Mouse (Mus musculus) thymus, postnatal 25 days (tissue): ENCODE measurements around the gene Olfr61.
"Not testable (repeated sequence)": the region's sequence is repeated elsewhere in the genome, so short reads cannot be mapped to it uniquely, and the experiment has no call there.

ENCODE experiments used
- DNase-seq: peaks from one replicate; pipeline ENCODE4 v3.0.0; 2022

Gene Olfr61

DNA sequence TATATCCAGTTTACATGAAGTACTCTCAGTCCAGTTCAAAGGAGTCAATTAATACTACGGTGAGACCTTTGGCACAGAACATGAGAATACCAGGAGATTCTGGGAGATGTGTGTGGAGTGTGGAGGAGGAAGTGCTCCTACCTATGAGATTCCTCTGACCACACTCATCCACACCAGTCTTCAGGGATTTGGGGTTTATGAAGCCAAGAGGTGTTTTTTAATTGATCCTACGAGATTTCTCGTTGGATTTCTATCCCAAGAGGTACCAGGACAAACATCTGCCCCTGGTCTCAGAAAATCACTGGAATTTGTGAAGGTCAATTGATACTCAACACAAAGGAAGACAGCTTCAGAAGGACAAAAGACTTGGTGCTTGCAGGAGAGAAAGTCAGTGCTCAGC lies at the start of gene Olfr61:
Gene Olfr61, plus strand, starts transcription at position 301 of the 400 bp plus-strand sequence.
- DNase-seq = not testable (repeated sequence)

DNA sequence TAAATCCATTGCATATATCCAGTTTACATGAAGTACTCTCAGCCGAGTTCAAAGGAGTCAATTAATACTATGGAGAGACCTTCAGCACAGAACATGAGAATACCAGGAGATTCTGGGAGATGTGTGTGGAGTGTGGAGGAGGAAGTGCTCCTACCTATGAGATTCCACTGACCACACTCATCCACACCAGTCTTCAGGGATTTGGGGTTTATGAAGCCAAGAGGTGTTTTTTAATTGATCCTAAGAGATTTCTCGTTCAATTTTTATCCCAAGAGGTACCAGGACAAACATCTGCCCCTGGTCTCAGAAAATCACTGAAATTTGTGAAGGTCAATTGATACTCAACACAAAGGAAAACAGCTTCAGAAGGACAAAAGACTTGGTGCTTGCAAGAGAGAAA lies 27.8 kb upstream of the Olfr61 start, which contains the start of gene Olfr46:
Gene Olfr46, plus strand, starts transcription at position 301 of the 400 bp plus-strand sequence.
- not testable (repeated sequence) for DNase-seq

DNA sequence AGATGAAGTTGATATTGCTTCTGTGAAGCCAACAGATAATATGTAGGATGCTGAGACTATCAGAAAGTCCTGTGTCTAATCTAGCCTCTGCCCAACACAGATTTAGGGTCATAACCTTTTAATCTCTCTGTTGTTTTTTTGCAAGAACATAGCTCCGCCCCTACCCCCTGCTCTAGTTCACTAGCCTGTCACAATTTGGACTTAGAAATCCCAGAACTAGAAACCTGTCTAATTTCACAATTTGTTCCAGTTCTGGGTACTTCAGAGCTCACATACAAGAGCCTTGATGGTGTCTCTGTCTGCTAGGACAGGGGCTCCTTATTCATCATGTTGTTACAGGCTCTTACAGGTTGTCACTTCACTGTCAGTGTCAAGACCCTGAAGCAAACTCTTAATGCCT lies 1.8 kb downstream of the Olfr61 start:
- no peak for DNase-seq

DNA sequence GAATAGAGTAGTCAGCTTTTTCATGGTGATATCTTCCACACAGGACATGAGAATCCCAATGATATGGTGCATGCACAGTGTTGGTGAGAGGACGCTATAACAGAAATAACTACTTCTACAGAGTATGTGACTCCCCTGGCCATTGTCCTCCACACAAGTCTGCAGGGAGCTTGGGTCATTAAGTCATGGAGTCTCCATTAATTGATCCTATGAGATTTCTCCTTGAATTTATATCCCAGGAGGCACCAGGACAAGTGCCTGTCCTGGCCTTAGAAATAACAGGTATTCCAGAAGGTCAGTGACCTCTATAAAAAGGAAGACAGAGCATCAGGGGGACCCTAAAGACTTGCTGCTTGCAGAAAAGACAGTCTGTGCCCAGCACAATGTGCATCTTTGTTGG lies 17.4 kb downstream of the Olfr61 start, which contains the start of gene Olfr53:
Gene Olfr53, plus strand, starts transcription at position 301 of the 400 bp plus-strand sequence.
- no peak for DNase-seq

DNA sequence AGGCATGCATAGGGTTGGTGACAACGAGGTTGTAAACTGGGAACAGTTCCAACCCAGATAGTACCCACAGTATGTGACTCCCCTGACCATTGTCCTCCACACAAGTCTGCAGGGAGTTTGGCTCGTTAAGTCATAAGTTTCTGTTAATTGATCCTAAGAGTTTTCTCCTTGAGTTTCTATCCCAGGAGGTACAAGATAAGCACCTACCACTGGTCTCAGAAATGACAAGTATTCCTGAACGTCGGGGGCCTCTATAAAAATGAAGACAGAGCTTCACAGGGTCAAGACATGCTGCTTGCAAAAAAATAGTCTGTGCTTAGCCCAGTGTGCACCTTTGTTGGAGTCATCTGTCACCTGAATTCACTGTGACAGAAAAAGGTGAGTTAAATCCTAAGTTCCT lies 30.9 kb downstream of the Olfr61 start, which contains the start of gene Olfr539:
Gene Olfr539, plus strand, starts transcription at position 301 of the 400 bp plus-strand sequence.
- no peak for DNase-seq

DNA sequence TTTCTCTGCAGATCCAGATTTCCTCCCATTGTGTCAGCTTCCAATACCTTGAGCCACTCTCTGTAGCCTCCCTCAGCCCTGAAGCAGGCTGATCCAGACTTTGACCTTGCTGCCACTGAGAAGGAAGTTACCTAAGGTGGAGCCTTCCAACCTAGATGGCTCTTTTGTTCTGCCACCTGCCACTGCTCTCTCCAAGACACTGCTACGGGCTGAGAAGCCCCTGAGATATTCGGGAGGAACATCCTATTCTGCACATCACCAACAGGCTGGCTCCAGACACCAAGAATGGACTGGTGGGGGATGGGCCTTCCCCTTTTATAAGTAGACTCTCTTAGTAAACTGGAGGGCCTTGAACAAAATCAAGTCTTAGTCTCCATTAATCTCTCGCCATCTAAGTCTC lies 41.9 kb downstream of the Olfr61 start:
- DNase-seq = not testable (repeated sequence)

DNA sequence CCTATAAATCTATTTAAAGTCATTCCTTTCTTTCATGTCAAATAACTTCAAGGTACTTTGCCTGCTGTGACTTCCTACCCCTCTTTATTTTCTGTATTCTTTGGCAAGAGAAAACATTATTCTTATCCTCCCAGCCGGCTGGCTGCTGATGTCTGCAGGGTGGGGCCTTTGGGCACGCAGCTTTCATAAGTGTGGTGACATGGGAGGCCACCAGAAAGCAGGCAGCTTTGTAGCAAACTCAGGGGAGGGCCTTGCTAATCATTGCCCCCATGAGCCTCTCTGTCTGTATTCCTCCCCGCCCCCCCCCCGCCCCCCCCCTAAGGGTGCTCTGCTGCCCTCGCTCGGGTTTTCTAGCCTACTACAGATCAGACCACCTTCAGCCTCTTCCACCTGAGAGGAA lies 47.1 kb downstream of the Olfr61 start:
- no peak for DNase-seq

DNA sequence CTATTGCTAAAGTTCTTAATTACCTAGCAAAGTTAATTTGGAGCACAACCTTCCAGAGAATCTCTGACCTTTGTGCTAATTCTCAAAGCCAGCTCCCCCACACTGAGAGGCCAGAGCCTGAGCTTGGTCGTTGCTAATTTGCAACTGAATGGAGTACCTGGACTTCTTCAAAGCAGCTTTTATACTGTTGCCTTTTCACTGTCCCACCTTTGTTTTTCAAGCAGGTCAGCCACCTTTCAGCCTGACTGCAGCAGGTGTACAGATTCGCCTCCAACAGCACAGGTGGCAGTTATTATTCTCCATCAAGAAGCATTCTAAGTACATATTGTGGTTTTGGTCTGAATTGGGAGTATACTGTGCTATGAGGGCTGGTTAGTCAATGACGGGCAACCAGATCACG lies 50.8 kb downstream of the Olfr61 start:
- not testable (repeated sequence) for DNase-seq

DNA sequence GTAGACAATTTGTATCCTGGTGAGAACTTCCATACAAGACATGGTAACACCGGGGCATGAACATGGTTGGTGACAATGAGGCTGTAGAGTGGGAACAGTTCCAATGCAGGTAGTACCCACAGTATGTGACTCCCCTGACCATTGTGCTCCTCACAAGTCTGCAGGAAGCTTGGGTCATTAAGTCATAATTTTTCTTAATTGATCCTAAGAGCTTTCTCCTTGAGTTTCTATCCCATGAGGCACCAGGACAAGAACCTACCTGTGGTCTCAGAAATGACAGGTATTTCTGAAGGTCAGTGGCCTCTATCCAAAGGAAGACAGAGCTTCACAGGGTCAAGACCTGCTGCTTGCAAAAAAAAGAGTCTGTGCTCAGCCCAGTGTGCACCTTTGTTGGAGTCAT lies 52.9 kb downstream of the Olfr61 start, which contains the start of gene Olfr45:
Gene Olfr45, plus strand, starts transcription at position 301 of the 400 bp plus-strand sequence.
- no peak for DNase-seq
